Mouse (Mus musculus): ENCODE data around the gene Lgr4. TPM values are rescaled to one million over a fixed set of nuclear protein-coding genes. Genes with fewer than 3 reads are reported as not detected.

The Lgr4 gene
- total RNA-seq, 4 experiments from 2014 or later: 21.8 to 23.5 (median 22.8) TPM

GRCm38 (mm10) chr2:110017087-110017486 lies 99.6 kb downstream of the Lgr4 start:
- no peak for DNase-seq (ENCODE audit: low spot score)

GRCm38 (mm10) chr2:110017616-110018505 lies 100.4 kb downstream of the Lgr4 start, which contains the start of gene Ccdc34:
TSS of gene Ccdc34 (plus strand) at chr2:110017817.
- DNase-seq (ENCODE audit: low spot score): peak; percentile 91

- DNase-seq (ENCODE audit: low spot score): no peak
These were observed 102.2 kb downstream of the Lgr4 start for GRCm38 (mm10) chr2:110019656-110020055.

- no peak for DNase-seq (ENCODE audit: low spot score)
These were observed 103.0 kb downstream of the Lgr4 start for GRCm38 (mm10) chr2:110020430-110020829.

GRCm38 (mm10) chr2:110036265-110036664 lies 118.8 kb downstream of the Lgr4 start:
- DNase-seq (ENCODE audit: low spot score): no peak

GRCm38 (mm10) chr2:110036665-110037064 lies 119.2 kb downstream of the Lgr4 start:
- DNase-seq (ENCODE audit: low spot score): no peak

GRCm38 (mm10) chr2:110037221-110037620 lies 119.8 kb downstream of the Lgr4 start:
- no peak for DNase-seq (ENCODE audit: low spot score)

GRCm38 (mm10) chr2:110038341-110038740 lies 120.9 kb downstream of the Lgr4 start:
- DNase-seq (ENCODE audit: low spot score): no peak

- DNase-seq (ENCODE audit: low spot score): no peak
These were observed 125.7 kb downstream of the Lgr4 start for GRCm38 (mm10) chr2:110042861-110043760.

- no peak for DNase-seq (ENCODE audit: low spot score)
These were observed 141.0 kb downstream of the Lgr4 start for GRCm38 (mm10) chr2:110058424-110058823.

GRCm38 (mm10) chr2:110063131-110063530 lies 145.7 kb downstream of the Lgr4 start:
- DNase-seq (ENCODE audit: low spot score): peak; percentile 30

Other genes with a start within 250 kb of the Lgr4 start
- gene Bdnf, start 242.9 kb upstream of the Lgr4 start, total RNA-seq (2022): 1 to 10 TPM; 4.2 to 8.0 (median 6.2) TPM
- 10 to 100 TPM; 41.5 to 45.6 (median 43.7) TPM for gene Lin7c, start 26.8 kb upstream of the Lgr4 start, total RNA-seq (2022)
- 1 to 10 TPM; 3.9 to 4.8 (median 4.5) TPM for gene Ccdc34, start 100.2 kb downstream of the Lgr4 start, total RNA-seq (2022)

Data from heart, adult 8-10 months (tissue).